Mouse (Mus musculus) midbrain, embryonic 16.5 days (tissue): ENCODE results near the gene Ifnab. TPM values are rescaled to one million over a fixed set of nuclear protein-coding genes. Genes with fewer than 3 reads are reported as not detected.

Source experiments
- ATAC-seq: fragments of 200-750 bp; cut with Nextera tagmentation; 2 replicates; pipeline ENCODE4 v1.8.0; 2017; ENCODE audit warnings: moderate TSS enrichment
- H3K27ac ChIP-seq: fragments of 300-500 bp; sonication (generic); 2 replicates; pipeline ENCODE4 v1.5.1; 2014; ENCODE audit warnings: mild to moderate bottlenecking, low read length, mixed read lengths
- H3K27me3 ChIP-seq: fragments of 300-500 bp; sonication (generic); 2 replicates; pipeline ENCODE4 v1.6.1; 2014; ENCODE audit warnings: low read depth, low read length, mixed read lengths; ENCODE audit not compliant: control insufficient read depth, insufficient read depth
- H3K36me3 ChIP-seq: fragments of 300-500 bp; sonication (generic); 2 replicates; pipeline ENCODE4 v1.6.1; 2014; ENCODE audit warnings: mild to moderate bottlenecking, low read length, moderate library complexity, mixed read lengths; ENCODE audit not compliant: control insufficient read depth, insufficient read depth
- H3K4me1 ChIP-seq: fragments of 300-500 bp; sonication (generic); 2 replicates; pipeline ENCODE4 v1.6.1; 2014; ENCODE audit warnings: mild to moderate bottlenecking, low read length, mixed read lengths; ENCODE audit not compliant: control insufficient read depth, insufficient read depth
- H3K4me2 ChIP-seq: fragments of 300-500 bp; sonication (generic); 2 replicates; pipeline ENCODE4 v1.6.1; 2014; ENCODE audit warnings: mild to moderate bottlenecking, low read length, mixed read lengths
- H3K4me3 ChIP-seq: fragments of 300-500 bp; sonication (generic); 2 replicates; pipeline ENCODE4 v1.5.1; 2014; ENCODE audit warnings: low read depth, mild to moderate bottlenecking, low read length, moderate library complexity, mixed read lengths
- H3K9ac ChIP-seq: fragments of 300-500 bp; sonication (generic); 2 replicates; pipeline ENCODE4 v1.6.1; 2014; ENCODE audit warnings: low read depth, low read length, mixed read lengths
- H3K9me3 ChIP-seq: fragments of 300-500 bp; sonication (generic); replicated peaks from 2 replicates; pipeline ENCODE4 v1.6.1; 2014; ENCODE audit warnings: mild to moderate bottlenecking, low read length, mixed read lengths; ENCODE audit not compliant: control insufficient read depth, poor library complexity, severe bottlenecking
- WGBS: fragments of 180-500 bp; shearing (Covaris S2); extraction: QIAGEN DNeasy Blood & Tissue Kit; methylation state at CpG from one replicate; pipeline ENCODE4 v1.1.7; 2014; 5-methylcytosine and 5-hydroxymethylcytosine counted together
- polyA plus RNA-seq: library from polyadenylated mRNA; unstranded; fragments of >200 nt; fragmentation: Nextera tagmentation; extraction: Ambion mirVana; gene quantifications from 2 replicates; pipeline ENCODE4 v1.2.1, GENCODE M21; 2015

The Ifnab gene
- polyA plus RNA-seq, 1 experiment from 2014 or later: not detected

DNA sequence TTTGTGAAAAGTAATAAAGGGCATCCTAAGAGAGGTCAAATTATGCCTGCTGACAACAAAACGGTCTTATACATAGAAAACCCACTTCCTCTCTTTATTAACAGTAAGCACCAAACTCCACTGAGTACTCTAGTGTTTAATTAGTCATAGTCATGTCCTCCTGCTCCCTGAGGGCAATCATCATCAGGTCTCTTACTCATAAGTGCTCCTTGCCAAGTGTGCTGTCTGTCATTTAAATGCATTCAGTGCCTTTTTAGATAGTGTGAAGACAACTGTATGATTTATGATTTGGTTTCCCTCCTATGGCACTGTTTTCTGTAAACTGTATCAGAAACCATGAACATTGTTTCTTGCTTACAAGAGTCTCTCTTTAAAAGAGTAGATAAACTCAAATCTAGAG lies 23.1 kb upstream of the Ifnab start:
- ATAC-seq: no peak
- Histone ChIP-seq H3K36me3 (peaks cover 4% of the 10 kb centered on the region; the same call in 1 of the 2 replicates), H3K9ac (no peak overlapping the region), H3K9me3 (no peaks in the 10 kb centered on the region), H3K27me3 (no peaks in the 10 kb centered on the region), H3K4me1 (peaks cover 17% of the 10 kb centered on the region), H3K4me2 (no peak overlapping the region), H3K4me3 (no peak overlapping the region), H3K27ac (no peak overlapping the region)
- WGBS: 94% methylated on average over 1 of the region's 1 CpGs

DNA sequence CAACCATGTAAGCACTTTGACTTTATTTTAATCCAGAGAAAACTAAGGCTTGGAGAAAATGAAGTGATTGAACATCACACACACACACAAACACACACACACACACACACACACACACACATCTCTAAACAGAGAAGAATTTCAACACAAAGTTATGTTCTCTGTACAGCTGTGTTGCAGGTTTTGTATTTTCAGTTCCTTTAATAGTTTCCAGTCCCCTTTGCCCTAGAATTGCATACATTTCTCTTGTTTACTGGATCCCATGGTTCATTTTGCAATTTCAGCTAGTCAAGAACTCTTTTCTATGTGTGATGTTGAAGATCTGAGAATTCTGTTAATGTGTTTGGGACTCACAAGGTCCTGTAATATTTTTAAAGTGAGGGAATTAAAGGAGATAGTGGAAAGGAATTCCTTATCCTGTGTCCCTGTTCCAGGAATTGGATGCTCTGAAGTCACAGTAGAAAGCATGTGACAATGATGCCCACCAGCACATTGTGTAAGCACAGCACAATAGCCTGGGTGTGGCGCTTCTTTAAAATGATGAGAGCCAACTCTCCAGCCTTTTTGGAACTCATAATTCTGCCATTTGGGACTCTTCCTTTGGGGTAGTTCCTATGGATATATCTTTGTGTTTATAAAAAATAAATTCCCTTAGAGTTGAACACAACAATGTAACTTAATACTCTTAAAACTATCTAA lies 16.1 kb upstream of the Ifnab start:
- Histone ChIP-seq H3K4me2 (no peak overlapping the region), H3K9me3 (no peaks in the 10 kb centered on the region), H3K27ac (no peak overlapping the region), H3K4me3 (no peak overlapping the region), H3K9ac (no peak overlapping the region), H3K4me1 (no peaks in the 10 kb centered on the region), H3K27me3 (no peaks in the 10 kb centered on the region), H3K36me3 (peaks cover 2% of the 10 kb centered on the region; the same call in 1 of the 2 replicates)
- 97% methylated on average over 1 of the region's 1 CpGs for WGBS
- ATAC-seq: no peak

- Histone ChIP-seq H3K36me3 (peaks cover 2% of the 10 kb centered on the region; the same call in 1 of the 2 replicates), H3K4me3 (no peak overlapping the region), H3K4me1 (no peaks in the 10 kb centered on the region), H3K9ac (no peak overlapping the region), H3K9me3 (no peaks in the 10 kb centered on the region), H3K4me2 (no peak overlapping the region), H3K27ac (no peak overlapping the region), H3K27me3 (no peaks in the 10 kb centered on the region)
- no peak for ATAC-seq
- WGBS: 46% methylated on average over 3 of the region's 3 CpGs
Measured at GRCm38 (mm10) chr4:88705924-88706323, 14.8 kb upstream of the Ifnab start.

- no peak overlapping the region for H3K4me3 ChIP-seq
- no peak for ATAC-seq
- no peaks in the 10 kb centered on the region for H3K36me3 ChIP-seq
- H3K27ac ChIP-seq: no peak overlapping the region
- no peaks in the 10 kb centered on the region for H3K27me3 ChIP-seq
- H3K9ac ChIP-seq: no peak overlapping the region
- H3K9me3 ChIP-seq: no peaks in the 10 kb centered on the region
- H3K4me2 ChIP-seq: no peak overlapping the region
- WGBS: 65% methylated on average over 1 of the region's 1 CpGs
- no peaks in the 10 kb centered on the region for H3K4me1 ChIP-seq
Measured at GRCm38 (mm10) chr4:88699301-88699700, 8.1 kb upstream of the Ifnab start.

- H3K27me3 ChIP-seq: no peaks in the 10 kb centered on the region
- ATAC-seq: no peak
Measured at GRCm38 (mm10) chr4:88698781-88699180, 7.6 kb upstream of the Ifnab start.

GRCm38 (mm10) chr4:88697753-88698152 lies 6.6 kb upstream of the Ifnab start:
- WGBS: 83% methylated on average over 4 of the region's 4 CpGs
- no peak overlapping the region for H3K4me2 ChIP-seq
- H3K4me3 ChIP-seq: no peak overlapping the region
- no peaks in the 10 kb centered on the region for H3K9me3 ChIP-seq
- H3K36me3 ChIP-seq: no peaks in the 10 kb centered on the region
- no peak for ATAC-seq
- no peaks in the 10 kb centered on the region for H3K4me1 ChIP-seq
- H3K27me3 ChIP-seq: no peaks in the 10 kb centered on the region
- H3K9ac ChIP-seq: no peak overlapping the region
- no peak overlapping the region for H3K27ac ChIP-seq

More at GRCm38 (mm10) chr4:88698781-88699180, 7.6 kb upstream of the Ifnab start:
- no peaks in the 10 kb centered on the region for H3K36me3 ChIP-seq
- H3K4me2 ChIP-seq: no peak overlapping the region
- no peaks in the 10 kb centered on the region for H3K9me3 ChIP-seq
- no peak overlapping the region for H3K4me3 ChIP-seq
- H3K4me1 ChIP-seq: no peaks in the 10 kb centered on the region
- no peak overlapping the region for H3K27ac ChIP-seq
- WGBS: 85% methylated on average over 5 of the region's 5 CpGs
- H3K9ac ChIP-seq: no peak overlapping the region

DNA sequence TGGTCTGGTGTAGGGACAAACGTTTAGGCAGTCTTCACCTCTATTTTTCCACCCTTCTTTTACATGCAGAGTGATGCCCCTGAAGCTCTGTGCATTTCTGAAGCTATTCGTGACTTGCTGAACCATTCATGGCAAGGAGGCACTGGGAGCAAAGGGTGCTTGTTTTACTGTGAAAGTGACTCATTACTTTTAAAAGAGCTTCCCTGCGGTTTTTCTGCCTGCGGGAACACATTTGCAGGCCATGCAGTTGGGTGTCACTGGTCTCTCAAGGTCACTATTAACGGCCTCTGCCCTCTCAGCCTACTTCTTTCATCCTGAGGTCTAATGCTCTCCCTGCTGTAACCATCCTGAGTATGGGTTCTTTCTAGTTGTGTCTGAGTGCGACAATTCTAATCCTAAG lies 5.9 kb upstream of the Ifnab start:
- Histone ChIP-seq H3K36me3 (no peaks in the 10 kb centered on the region), H3K9me3 (no peaks in the 10 kb centered on the region), H3K4me3 (no peak overlapping the region), H3K27me3 (no peaks in the 10 kb centered on the region), H3K4me2 (no peak overlapping the region), H3K9ac (no peak overlapping the region), H3K27ac (no peak overlapping the region), H3K4me1 (no peaks in the 10 kb centered on the region)
- ATAC-seq: no peak
- WGBS: 57% methylated on average over 6 of the region's 6 CpGs

- WGBS: 23% methylated on average over 3 of the region's 3 CpGs
- H3K9ac ChIP-seq: no peak overlapping the region
- H3K4me1 ChIP-seq: no peaks in the 10 kb centered on the region
- H3K36me3 ChIP-seq: no peaks in the 10 kb centered on the region
- H3K4me2 ChIP-seq: no peak overlapping the region
- H3K27ac ChIP-seq: no peak overlapping the region
- no peaks in the 10 kb centered on the region for H3K27me3 ChIP-seq
- H3K4me3 ChIP-seq: no peak overlapping the region
- peak; percentile 76 for ATAC-seq
- no peaks in the 10 kb centered on the region for H3K9me3 ChIP-seq
Measured at GRCm38 (mm10) chr4:88696237-88696884, 5.2 kb upstream of the Ifnab start.

- no peak for ATAC-seq
- Histone ChIP-seq H3K4me3 (no peak overlapping the region), H3K27me3 (no peaks in the 10 kb centered on the region), H3K4me1 (no peaks in the 10 kb centered on the region), H3K9me3 (no peaks in the 10 kb centered on the region), H3K36me3 (no peaks in the 10 kb centered on the region), H3K9ac (no peak overlapping the region), H3K27ac (no peak overlapping the region), H3K4me2 (no peak overlapping the region)
- 88% methylated on average over 2 of the region's 2 CpGs for WGBS
Measured at GRCm38 (mm10) chr4:88693392-88693791, 2.2 kb upstream of the Ifnab start.
